Mouse (Mus musculus): ENCODE measurements at regions not wholly inside any gene's neighbourhood (a gene's known extent, or its start where the extent isn't known, plus 50 kb on each side); places are given as distances from the start of the nearest gene placed in this dataset.

DNA sequence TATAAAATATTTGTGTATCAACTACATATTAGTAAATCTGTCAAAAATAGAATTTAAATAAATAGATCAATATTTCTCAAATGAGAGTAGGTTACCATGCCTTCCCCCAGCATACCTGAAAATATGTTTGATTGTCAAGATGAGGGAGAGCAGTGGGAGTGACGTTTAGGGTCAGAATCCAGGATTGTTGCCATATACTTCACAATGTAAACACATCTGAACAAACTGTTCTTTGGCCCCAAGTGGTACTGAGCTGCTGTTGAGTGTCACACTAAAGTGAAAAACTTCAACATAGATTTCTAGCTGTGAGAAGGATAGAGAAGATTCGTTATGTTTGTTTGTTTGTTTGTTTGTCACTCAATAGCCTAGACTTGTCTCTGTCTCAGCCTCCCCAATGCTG lies 75.1 kb upstream of the 5730522E02Rik start:
- Histone ChIP-seq H3K4me3 (ENCODE audit: insufficient read depth, low read depth, low read length) (no peak overlapping the region), H3K9ac (ENCODE audit: low read depth, low read length) (no peak overlapping the region), H3K79me2 (ENCODE audit: control insufficient read depth, insufficient read depth, low read length) (no peaks in the 10 kb centered on the region), H3K36me3 (ENCODE audit: control insufficient read depth, insufficient read depth, low read length) (no peaks in the 10 kb centered on the region), H3K4me1 (ENCODE audit: control insufficient read depth, insufficient read depth, low read length) (no peaks in the 10 kb centered on the region), H3K27me3 (ENCODE audit: control insufficient read depth, insufficient read depth, low read length) (no peaks in the 10 kb centered on the region), H3K27ac (replicated peaks; ENCODE audit: insufficient read depth, low read depth, low read length) (no peak overlapping the region)
- TF ChIP-seq CTCF (IDR thresholded peaks at IDR 0.05; ENCODE audit: low read depth, low read length), result no peak
- no peak for TF ChIP-seq POLR2A (IDR thresholded peaks at IDR 0.05; ENCODE audit: extremely low read depth, insufficient read depth, low read length)
- peak; percentile 22 for DNase-seq (ENCODE audit: extremely low read depth, low read depth, low spot score)
- WGBS, result 11% methylated on average over 2 of the region's 2 CpGs

DNA sequence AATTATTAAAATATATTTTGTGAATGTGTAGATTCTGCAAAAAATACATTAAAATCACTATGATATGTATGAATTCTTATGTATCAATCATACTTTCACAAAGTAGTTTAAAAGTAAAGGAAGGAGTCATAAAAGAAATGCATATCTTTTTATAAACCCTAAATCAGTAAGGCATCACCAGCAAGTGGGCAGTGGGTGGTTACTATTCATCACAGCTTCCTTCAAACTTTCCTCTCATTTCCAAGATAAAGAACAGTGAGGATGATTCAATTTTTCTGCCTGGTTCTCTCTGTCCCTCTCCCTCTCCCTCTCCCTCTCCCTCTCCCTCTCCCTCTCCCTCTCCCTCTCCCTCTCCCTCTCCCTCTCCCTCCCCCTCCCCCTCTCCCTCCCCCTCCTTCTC lies 86.7 kb upstream of the Fancl start:
- no peak overlapping the region for H3K9ac ChIP-seq (ENCODE audit: low read depth, low read length)
- DNase-seq (ENCODE audit: extremely low read depth, low read depth, low spot score), result no peak
- H3K27ac ChIP-seq (replicated peaks; ENCODE audit: insufficient read depth, low read depth, low read length), result no peak overlapping the region

DNA sequence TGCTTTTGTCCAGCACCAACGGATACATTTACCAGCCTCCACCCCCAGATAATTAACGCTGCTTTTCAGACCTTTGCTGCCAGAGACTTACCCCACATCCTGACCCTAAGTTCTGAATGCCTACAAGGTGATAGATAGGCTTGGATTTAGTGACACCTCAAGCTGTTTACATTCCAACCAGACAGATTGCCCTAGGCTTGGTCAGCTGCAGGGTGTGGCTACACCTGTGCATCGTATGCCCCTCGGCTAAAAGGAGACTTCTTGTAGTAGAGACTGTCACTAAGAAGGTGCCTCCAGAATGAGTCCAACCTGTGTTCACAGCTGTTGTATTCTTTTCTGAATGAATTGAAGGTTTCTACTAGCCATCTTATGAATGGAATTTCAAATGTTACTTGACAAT lies 78.4 kb upstream of the Fancl start:
- Histone ChIP-seq H3K9ac (ENCODE audit: low read depth, low read length) (no peak overlapping the region), H3K27ac (replicated peaks; ENCODE audit: insufficient read depth, low read depth, low read length) (no peak overlapping the region), H3K4me1 (ENCODE audit: control insufficient read depth, insufficient read depth, low read length) (no peaks in the 10 kb centered on the region), H3K79me2 (ENCODE audit: control insufficient read depth, insufficient read depth, low read length) (no peaks in the 10 kb centered on the region), H3K4me3 (ENCODE audit: insufficient read depth, low read depth, low read length) (no peak overlapping the region), H3K27me3 (ENCODE audit: control insufficient read depth, insufficient read depth, low read length) (no peaks in the 10 kb centered on the region), H3K36me3 (ENCODE audit: control insufficient read depth, insufficient read depth, low read length) (no peaks in the 10 kb centered on the region)
- no peak for TF ChIP-seq CTCF (IDR thresholded peaks at IDR 0.05; ENCODE audit: low read depth, low read length)
- no peak for TF ChIP-seq POLR2A (IDR thresholded peaks at IDR 0.05; ENCODE audit: extremely low read depth, insufficient read depth, low read length)
- 52% methylated on average over 4 of the region's 4 CpGs for WGBS
- DNase-seq (ENCODE audit: extremely low read depth, low read depth, low spot score), result no peak

More for the DNA sequence above, 86.7 kb upstream of the Fancl start:
- no peaks in the 10 kb centered on the region for H3K79me2 ChIP-seq (ENCODE audit: control insufficient read depth, insufficient read depth, low read length)
- H3K4me1 ChIP-seq (ENCODE audit: control insufficient read depth, insufficient read depth, low read length), result no peaks in the 10 kb centered on the region
- H3K4me3 ChIP-seq (ENCODE audit: insufficient read depth, low read depth, low read length), result no peak overlapping the region
- no peaks in the 10 kb centered on the region for H3K27me3 ChIP-seq (ENCODE audit: control insufficient read depth, insufficient read depth, low read length)
- TF ChIP-seq CTCF (IDR thresholded peaks at IDR 0.05; ENCODE audit: low read depth, low read length), result no peak
- TF ChIP-seq POLR2A (IDR thresholded peaks at IDR 0.05; ENCODE audit: extremely low read depth, insufficient read depth, low read length), result no peak
- no peaks in the 10 kb centered on the region for H3K36me3 ChIP-seq (ENCODE audit: control insufficient read depth, insufficient read depth, low read length)

DNA sequence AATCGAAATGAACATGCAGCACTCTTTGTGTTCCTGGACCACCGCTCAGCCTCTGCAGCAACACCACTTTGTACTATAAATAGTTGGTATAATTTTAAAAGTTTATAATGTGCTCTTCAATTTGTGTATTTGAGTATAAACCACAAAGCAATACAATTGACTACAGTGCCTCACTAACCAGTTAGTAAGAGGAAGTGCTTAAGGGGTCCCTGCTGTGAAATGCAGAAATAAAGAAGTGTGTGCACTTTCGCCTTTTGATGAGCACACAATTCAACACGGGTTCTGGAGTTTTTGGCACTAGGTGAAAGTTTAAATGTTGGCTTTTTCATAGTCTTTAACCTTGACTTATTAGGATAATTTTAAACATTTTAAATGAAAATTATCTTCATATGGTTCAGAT lies 54.7 kb upstream of the Fancl start:
- 84% methylated on average over 4 of the region's 4 CpGs for WGBS
- DNase-seq (ENCODE audit: extremely low read depth, low read depth, low spot score), result no peak
- Histone ChIP-seq H3K36me3 (ENCODE audit: control insufficient read depth, insufficient read depth, low read length) (no peaks in the 10 kb centered on the region), H3K27ac (replicated peaks; ENCODE audit: insufficient read depth, low read depth, low read length) (no peak overlapping the region), H3K4me3 (ENCODE audit: insufficient read depth, low read depth, low read length) (no peak overlapping the region), H3K79me2 (ENCODE audit: control insufficient read depth, insufficient read depth, low read length) (no peaks in the 10 kb centered on the region), H3K9ac (ENCODE audit: low read depth, low read length) (no peak overlapping the region), H3K27me3 (ENCODE audit: control insufficient read depth, insufficient read depth, low read length) (no peaks in the 10 kb centered on the region), H3K4me1 (ENCODE audit: control insufficient read depth, insufficient read depth, low read length) (no peaks in the 10 kb centered on the region)
- TF ChIP-seq CTCF (IDR thresholded peaks at IDR 0.05; ENCODE audit: low read depth, low read length) (no peak), POLR2A (IDR thresholded peaks at IDR 0.05; ENCODE audit: extremely low read depth, insufficient read depth, low read length) (no peak)
